Mouse (Mus musculus) erythroid progenitor cell, adult 5-6 weeks (primary cell): ENCODE data around the gene Fbxl17. TPM values are rescaled to one million over a fixed set of nuclear protein-coding genes. Genes with fewer than 3 reads are reported as not detected.
A peak's percentile ranks its signal among the peaks of the same experiment; 100 is the strongest.

ENCODE experiments used
- ATAC-seq: replicated peaks from 2 replicates; pipeline ENCODE4 v1.8.0; 2016; ENCODE audit warnings: moderate number of reproducible peaks, mild to moderate bottlenecking, moderate TSS enrichment, inconsistent platforms; ENCODE audit not compliant: poor library complexity, low FRiP score, severe bottlenecking
- total RNA-seq, 2 experiments: library from RNA; stranded (forward) in 1 of 2; stranded (reverse) in 1 of 2; fragments of 150-400 nt in 1 of 2; fragments of 186-747, 209-891 nt in 1 of 2; gene quantifications; 2 replicates each; pipeline versions ENCODE4 v1.2.3 to v1.2.4; 2015 to 2017; ENCODE audit warnings: low replicate concordance in 2 of 2

Fbxl17 gene
- total RNA-seq, 2 experiments from 2014 or later = 2.9 to 12.6 TPM

- no peak for ATAC-seq
Measured at GRCm38 (mm10) chr17:63465239-63465638, 34.6 kb downstream of the Fbxl17 start.

GRCm38 (mm10) chr17:63462512-63462911 lies 37.3 kb downstream of the Fbxl17 start:
- ATAC-seq = no peak

- ATAC-seq = no peak
Measured at GRCm38 (mm10) chr17:63459712-63460495, 39.9 kb downstream of the Fbxl17 start.

GRCm38 (mm10) chr17:63458052-63458451 lies 41.8 kb downstream of the Fbxl17 start:
- no peak for ATAC-seq

- no peak for ATAC-seq
Measured at GRCm38 (mm10) chr17:63451311-63452006, 48.4 kb downstream of the Fbxl17 start.

GRCm38 (mm10) chr17:63447691-63448090 lies 52.1 kb downstream of the Fbxl17 start:
- ATAC-seq = no peak

GRCm38 (mm10) chr17:63446971-63447679 lies 52.7 kb downstream of the Fbxl17 start:
- no peak for ATAC-seq

DNA sequence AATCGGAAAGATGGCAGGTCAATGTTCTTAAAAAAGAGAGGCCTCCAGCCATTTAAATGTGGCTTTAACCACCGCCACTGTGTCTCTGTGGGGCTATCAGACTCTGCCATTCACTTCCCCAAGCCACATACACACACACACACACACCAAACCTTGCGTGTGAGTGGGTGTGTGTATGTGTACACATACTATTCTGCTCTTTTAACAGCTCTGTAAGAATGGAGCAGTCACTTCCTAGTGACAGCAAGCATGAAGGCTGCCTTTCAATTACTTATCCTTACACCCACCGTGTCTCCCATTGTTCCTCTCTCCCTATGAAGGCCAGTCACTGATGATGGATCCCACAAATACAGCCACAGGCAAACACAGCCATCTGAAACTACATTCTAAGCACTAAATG lies 54.6 kb downstream of the Fbxl17 start:
- no peak for ATAC-seq

GRCm38 (mm10) chr17:63437424-63437823 lies 62.4 kb downstream of the Fbxl17 start:
- no peak for ATAC-seq

- ATAC-seq = no peak
Measured at GRCm38 (mm10) chr17:63434081-63434480, 65.7 kb downstream of the Fbxl17 start.

DNA sequence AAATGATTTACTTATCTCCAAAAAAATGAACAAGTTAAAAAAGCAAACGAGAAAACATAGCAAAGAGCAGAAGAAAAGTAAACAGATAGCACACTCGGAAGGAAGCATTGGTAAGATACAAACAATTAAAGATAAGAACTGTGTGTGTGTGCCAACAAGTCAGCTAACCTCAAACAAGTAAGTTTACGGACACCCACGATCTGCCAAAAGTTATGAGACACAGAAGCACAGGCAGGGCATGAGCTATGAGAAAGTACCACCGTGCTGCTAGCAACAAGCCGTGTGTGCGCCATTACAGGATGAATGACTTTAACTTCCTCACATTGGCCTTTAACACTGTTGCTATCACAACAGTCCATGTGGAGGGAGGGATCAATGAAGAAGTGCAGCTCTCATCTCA lies 68.2 kb downstream of the Fbxl17 start:
- no peak for ATAC-seq

DNA sequence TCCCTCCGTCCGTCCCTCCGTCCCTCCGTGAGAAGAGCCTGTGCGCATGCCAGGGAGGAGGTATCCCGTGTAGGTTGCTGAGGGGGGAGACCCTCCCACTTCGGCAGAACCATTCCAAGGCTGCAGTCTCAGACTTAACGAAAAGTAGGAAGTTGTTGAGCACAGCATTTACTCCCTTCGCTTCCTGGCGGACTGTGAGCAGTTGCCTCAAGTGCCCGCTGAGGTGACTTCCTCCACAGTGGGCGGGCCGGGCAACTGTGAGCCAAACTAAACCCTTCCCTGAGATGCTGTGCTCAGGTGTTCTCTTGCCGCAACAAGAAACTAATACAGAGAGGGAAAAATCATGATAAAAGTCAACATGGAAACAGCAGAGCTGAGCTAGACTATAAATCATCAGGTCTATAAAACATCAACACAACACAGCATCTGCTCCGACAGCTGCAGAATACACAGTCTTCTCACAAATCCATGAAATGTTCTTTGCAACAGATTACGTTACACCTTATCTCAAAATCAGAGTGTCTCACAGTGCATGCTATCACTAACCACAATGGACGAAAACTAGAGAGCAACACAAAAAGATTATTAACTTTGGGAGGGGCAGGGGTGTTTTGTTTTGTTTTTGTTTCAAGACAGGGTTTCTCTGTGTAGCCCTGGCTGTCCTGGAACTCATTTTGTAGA lies 69.3 kb downstream of the Fbxl17 start:
- ATAC-seq = 0 out of 2 replicates have a peak, but pooled peaks have one; percentile 25

DNA sequence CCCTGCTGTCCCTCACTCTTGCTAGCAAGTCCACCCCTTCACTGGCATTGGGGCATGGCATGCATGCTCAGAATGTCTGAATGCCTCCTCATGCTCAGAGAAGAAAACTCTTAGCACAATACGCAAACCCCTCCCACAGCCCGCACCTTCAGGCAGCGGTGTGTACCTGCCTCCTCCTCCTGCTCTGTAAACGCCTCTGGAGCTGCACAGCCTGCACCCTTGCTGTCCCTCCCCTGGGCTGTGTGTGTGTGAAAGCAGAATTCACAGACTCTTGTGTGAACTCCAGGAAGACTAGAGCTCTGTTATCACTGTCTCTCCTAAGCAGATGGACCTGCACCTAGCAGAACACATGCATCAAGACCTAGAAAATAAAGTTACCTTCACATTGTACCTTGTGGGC lies 76.0 kb downstream of the Fbxl17 start:
- ATAC-seq = no peak

DNA sequence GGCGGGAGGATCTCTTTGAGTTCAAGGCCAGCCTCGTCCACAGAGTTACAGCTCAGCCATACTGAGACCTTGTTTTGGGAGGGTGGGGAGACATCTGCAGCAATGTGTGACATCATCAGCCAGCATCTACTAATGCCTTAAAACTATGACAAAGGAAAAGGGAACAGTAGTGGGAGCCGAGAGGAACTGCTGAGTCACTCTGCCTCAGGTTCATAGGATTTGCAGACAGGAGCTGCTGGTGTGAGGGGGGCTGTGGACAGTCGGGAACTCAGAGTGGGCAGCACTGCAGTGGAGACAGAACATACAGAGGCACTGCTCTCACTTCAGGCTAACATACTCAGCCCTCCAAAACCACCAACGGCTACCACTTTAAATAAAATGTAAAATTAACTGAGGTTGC lies 77.1 kb downstream of the Fbxl17 start:
- ATAC-seq = no peak

DNA sequence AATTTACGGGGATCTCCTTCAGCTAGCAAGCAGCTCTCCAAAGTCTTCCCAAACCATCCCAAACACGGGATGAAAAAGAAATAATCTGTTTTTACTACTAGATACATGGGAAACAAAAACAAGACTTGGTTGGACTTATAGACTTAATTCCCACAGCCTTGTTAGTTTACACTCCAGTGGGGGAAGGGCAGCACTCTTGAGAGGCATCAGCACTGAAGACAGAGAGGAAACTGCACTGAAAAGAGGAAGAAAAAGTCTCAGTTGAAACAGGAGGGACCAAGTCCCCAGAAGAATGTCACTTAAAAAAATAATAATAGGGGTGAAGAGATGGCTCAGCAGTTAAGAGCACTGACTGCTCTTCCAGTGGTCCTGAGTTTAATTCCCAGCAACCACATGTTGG lies 78.0 kb downstream of the Fbxl17 start:
- ATAC-seq = no peak

DNA sequence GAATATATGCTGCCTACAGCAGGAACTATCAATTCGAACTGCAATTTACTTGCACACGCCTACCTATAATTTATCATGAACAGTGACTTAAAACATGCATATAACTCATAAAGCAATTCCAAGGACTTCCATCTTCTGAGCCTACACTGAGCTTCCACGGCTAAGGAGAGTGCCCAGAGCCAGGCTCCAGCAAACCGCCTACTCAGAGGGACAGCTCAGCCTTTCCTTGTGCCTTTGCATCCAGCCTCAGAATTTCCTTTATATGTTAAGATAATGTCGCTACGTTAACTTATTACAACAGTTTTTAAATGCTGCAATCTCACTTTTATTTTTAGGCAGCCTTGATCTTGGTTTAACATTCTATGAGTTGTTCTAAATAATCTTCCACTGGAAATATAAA lies 80.3 kb downstream of the Fbxl17 start:
- no peak for ATAC-seq

DNA sequence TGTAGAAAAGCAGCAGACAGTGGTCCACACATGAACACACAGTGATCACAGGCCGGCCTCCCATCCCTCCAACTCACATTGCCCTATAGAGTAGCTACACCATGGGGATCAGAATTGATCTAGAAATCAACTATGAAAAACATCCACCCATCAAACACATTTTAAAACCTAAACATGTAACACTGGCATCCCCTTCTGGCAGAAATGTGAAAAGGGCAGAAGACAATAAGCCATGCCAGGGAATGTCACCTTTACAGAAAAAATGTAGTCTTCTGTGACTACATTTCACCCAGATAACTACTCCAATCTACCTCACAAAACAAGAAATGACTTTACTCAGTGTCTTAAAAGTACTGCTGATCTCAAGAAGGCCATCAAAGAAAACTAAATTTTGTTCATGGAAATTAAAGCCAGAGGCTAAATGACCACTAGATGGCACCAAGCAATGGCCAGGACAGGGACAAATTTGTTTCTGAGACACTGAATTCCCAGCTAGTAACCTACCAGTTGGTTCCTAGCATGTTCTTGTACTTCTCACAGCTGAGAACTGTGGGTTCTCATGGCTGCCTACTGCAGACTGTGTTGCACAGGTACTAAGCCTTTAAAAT lies 85.7 kb downstream of the Fbxl17 start:
- ATAC-seq = peak; percentile 65

- ATAC-seq = no peak
Measured at GRCm38 (mm10) chr17:63411564-63411963, 88.3 kb downstream of the Fbxl17 start.

- ATAC-seq = no peak
Measured at GRCm38 (mm10) chr17:63410101-63410500, 89.7 kb downstream of the Fbxl17 start.

- ATAC-seq = no peak
Measured at GRCm38 (mm10) chr17:63405955-63406354, 93.9 kb downstream of the Fbxl17 start.
